Mouse (Mus musculus) left cerebral cortex, adult 6 months (tissue): ENCODE results near the gene Drd4. TPM values are rescaled to one million over a fixed set of nuclear protein-coding genes. Genes with fewer than 3 reads are reported as not detected.

Experiments
- long read RNA-seq, 2 experiments: library from polyadenylated mRNA; unstranded; transcript quantifications; one replicate each; pipeline ENCODE4 v2.0.0; 2019 to 2020
- polyA plus RNA-seq: library from polyadenylated mRNA; unstranded; fragments of <200 nt; fragmentation: Nextera tagmentation; gene quantifications from 2 replicates; pipeline ENCODE4 v1.2.3, GENCODE M21; 2021

Gene Drd4
- 0.55 and 0.61 TPM in 2 replicates for polyA plus RNA-seq
- long read RNA-seq, experiment 1: 0 reads
- long read RNA-seq, experiment 2, partial matches to known transcripts: 1 of 1 reads
- long read RNA-seq, experiment 2, other reads (novel, unspliced or antisense): 0 of 1 reads

DNA sequence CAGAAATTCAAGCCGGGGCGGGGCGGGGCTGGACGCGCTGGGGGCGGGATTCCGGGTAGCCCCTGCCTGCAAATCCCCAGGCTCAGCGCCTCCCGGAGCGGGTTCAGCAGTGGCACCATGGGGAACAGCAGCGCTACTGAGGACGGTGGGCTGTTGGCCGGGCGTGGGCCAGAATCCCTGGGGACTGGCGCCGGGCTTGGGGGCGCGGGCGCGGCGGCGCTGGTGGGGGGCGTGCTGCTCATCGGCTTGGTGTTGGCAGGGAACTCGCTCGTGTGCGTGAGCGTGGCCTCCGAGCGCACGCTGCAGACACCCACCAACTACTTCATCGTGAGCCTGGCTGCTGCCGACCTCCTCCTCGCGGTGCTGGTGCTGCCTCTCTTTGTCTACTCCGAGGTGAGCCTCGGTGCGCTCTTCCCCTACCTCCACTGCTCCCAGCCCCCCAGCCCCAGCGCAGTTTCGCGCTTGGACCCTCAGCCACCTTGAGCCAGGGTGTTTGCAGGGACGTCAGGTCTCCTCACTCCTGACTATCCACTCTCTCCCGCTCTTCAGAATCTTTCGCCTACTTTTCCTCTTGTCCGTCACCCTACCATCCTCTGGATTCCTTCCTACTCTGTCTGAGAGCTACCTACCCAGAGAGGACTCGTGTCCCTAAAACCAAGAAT lies at the start of gene Drd4:
Gene Drd4 (plus strand): TSS at position 86 of the 662 bp plus-strand sequence.

DNA sequence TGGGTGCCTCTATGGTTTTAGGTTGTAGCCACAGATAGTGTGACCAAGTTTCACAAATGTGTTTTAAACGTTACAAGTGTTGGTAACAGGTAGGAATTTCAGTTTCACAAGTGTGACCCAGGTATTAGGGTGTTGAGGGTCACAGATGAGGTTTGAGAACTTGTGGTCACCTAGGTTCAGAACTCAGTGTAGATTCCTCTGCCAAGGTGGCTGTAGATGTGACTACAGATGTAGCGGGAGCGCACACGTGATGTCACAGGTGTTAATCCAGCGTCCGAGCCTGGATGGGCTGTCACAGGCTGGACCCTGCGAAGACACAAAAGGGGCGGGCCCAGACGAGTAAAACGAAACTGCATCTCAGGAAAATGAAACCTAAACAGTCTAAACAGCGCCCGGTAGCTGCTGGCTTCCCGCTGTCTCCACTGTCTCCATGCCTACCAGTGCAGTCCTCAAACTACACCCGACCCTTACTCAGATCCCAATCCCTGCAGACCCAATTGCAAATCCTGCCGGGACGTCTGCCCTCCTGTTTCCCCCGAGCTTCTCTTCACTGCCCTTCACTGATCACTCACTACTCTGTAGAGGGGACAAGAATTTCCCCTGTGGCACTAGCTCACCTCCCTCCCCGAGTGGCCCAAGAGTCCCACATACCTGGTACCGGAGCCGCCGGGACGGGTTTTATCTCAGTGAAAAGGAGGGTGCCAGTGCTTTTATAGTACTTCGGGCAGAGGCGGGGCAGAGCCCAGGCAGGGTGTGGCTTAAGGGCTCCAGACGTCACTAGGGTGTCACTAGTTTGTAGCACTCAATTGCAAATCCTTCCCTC lies 25.9 kb upstream of the Drd4 start, which contains the start of gene Irf7:
Gene Irf7 (minus strand): TSS at position 743 of the 823 bp plus-strand sequence.

DNA sequence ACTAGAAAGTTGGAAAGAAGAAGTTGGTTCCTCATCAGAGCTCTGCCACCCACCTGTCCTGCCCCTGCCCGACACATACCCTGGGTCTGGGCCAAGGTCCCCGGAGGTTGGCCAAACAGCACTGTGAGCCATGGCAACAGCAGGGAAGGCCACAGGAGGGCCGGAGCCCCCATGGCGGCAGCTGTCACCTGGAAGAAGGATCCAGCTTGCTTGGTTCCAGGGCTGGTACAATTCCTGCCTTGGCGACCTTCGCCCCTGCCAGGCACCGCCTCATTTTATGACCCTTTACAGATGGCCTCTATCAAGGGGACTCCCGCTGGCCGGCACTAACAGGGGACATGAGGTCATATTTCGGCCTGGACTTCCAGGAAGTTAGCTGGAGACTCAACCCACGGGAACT lies 15.3 kb upstream of the Drd4 start, which contains the start of gene Cdhr5:
Gene Cdhr5 (minus strand): TSS at position 241 of the 400 bp plus-strand sequence.

DNA sequence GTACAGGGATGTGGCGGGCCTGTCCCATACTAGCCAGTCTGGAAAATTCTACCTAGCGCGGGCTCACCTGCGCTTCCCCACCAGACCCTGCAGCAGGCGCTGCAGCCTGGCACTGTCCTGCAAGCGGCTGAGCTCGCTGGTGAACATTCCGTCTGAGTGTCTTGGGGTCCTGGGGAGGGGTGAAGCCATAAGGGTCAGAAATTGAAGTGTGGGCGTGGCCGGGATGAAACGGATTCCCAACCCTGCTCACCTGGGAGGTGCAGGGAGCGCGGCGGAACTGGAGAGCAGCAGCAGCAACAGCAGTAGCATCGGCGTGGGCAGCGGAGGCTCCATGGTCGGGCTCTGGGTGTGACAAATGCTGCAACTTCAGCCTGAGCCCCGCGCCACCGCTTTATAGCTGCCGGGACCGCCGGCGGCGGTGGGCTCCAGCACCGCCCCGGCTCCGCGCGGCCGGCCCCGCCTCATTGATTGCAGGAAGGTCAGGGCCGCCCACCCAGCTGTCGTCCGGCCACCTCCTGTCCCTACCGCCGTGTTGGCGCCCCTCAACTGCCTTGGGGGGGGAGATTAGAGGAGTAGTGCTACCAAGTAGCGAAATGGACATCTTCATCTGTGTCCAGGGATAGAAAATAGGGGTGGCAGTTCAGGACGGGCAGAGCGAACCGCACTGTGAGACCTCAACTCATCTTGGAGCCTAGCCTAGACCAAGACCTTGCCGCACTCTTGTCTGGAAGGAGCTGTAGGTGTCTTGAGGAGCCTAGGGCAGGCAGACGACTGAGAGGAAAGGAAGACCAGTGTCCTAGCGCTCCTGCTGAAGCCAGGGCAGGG lies 12.8 kb upstream of the Drd4 start, which contains the start of gene Sct:
Gene Sct (minus strand): TSS at position 368 of the 825 bp plus-strand sequence.

DNA sequence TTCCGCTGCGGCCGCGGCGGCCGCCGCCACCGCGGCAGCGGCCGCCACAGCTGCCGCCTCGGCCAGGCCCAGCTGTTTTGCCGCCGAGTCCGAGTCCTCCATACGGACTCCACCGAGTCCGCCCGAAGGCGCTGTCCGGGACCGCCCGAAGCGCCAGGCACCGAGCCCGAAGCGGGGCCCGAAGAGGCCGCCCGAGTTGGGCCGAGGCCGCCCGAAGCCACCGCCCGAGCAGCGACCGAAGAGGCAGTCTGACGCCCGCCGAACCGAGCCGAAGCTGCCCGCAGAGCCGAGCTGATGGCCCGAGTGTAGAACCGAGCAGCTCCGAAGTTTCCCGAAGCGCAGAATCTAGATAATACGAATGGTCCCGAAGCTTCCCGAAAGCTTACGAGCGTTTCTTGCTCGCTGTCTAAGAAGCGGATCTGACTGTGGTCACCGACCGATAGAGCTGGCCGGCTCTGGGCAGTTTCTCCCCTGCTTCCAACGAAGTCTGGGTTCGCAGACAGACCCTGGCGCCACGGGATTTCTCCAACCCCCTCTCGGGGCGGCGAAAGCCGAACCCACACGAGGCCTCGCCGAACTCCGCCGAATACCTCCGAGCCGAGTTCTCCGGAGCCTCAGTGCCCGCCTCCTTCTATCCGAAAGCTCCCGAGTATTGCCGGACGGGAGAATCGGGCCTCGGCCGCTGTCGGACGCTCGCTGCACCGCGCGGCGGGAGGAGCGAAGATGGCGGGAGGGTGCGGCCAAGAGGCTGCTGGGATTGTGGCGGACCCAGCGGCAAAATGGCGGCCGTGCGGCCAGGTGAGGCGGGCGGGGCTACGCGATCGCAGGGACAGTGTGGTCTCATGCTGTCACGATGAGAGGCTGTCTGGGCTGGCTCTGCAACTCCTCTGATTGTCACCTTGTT lies 35.9 kb downstream of the Drd4 start, which contains the start of the genes Deaf1 and Tmem80:
Gene Deaf1 (minus strand): TSS at position 222 of the 904 bp plus-strand sequence.
Gene Tmem80 (plus strand): TSS at position 271 of the 904 bp plus-strand sequence.

GRCm38 (mm10) chr7:141338576-141339131 lies 46.8 kb downstream of the Drd4 start, which contains the start of gene Eps8l2:
Gene Eps8l2 (plus strand): TSS chr7:141338880.

Other genes with a start within 250 kb of the Drd4 start
- 19.2 and 19.7 TPM in 2 replicates for gene B4galnt4, start 230.9 kb upstream of the Drd4 start, polyA plus RNA-seq
- 0.23 TPM in 1 of 2 replicates, not detected in the other for gene Pkp3, start 213.8 kb upstream of the Drd4 start, polyA plus RNA-seq
- 2.1 TPM in 2 replicates for gene Sigirr, start 191.4 kb upstream of the Drd4 start, polyA plus RNA-seq
- gene Ano9, start 174.2 kb upstream of the Drd4 start, polyA plus RNA-seq: not detected in 2 replicates
- gene Ptdss2, start 169.6 kb upstream of the Drd4 start, polyA plus RNA-seq: 33.2 and 42.7 TPM in 2 replicates
- 51.2 and 65.7 TPM in 2 replicates for gene Rnh1, start 119.1 kb upstream of the Drd4 start, polyA plus RNA-seq
- 68.2 and 284 TPM in 2 replicates for gene Hras, start 98.0 kb upstream of the Drd4 start, polyA plus RNA-seq
- 3.4 and 3.9 TPM in 2 replicates for gene Lrrc56, start 97.8 kb upstream of the Drd4 start, polyA plus RNA-seq
- not detected in 2 replicates for gene Lmntd2, start 77.9 kb upstream of the Drd4 start, polyA plus RNA-seq
- gene Rassf7, start 76.1 kb upstream of the Drd4 start, polyA plus RNA-seq: 1.9 and 2.6 TPM in 2 replicates
- 17.9 and 20.5 TPM in 2 replicates for gene Phrf1, start 63.2 kb upstream of the Drd4 start, polyA plus RNA-seq
- gene Irf7, start 25.5 kb upstream of the Drd4 start, polyA plus RNA-seq: 2.1 and 4.0 TPM in 2 replicates
- not detected in 2 replicates for gene Cdhr5, start 15.2 kb upstream of the Drd4 start, polyA plus RNA-seq
- gene Sct, start 12.9 kb upstream of the Drd4 start, polyA plus RNA-seq: 0.45 and 0.78 TPM in 2 replicates
- gene Deaf1, start 35.7 kb downstream of the Drd4 start, polyA plus RNA-seq: 54.9 and 58.5 TPM in 2 replicates
- gene Tmem80, start 35.7 kb downstream of the Drd4 start, polyA plus RNA-seq: 33.0 and 33.7 TPM in 2 replicates
- 3.2 and 5.2 TPM in 2 replicates for gene Eps8l2, start 46.9 kb downstream of the Drd4 start, polyA plus RNA-seq
- 241 and 260 TPM in 2 replicates for gene Taldo1, start 100.2 kb downstream of the Drd4 start, polyA plus RNA-seq
- gene Gatd1, start 122.1 kb downstream of the Drd4 start, polyA plus RNA-seq: 38.8 and 54.8 TPM in 2 replicates
- 211 and 240 TPM in 2 replicates for gene Cend1, start 137.5 kb downstream of the Drd4 start, polyA plus RNA-seq
- gene Slc25a22, start 145.9 kb downstream of the Drd4 start, polyA plus RNA-seq: 82.6 and 134 TPM in 2 replicates
- 0.28 and 0.41 TPM in 2 replicates for gene Pidd1, start 152.0 kb downstream of the Drd4 start, polyA plus RNA-seq
- gene Rplp2, start 155.4 kb downstream of the Drd4 start, polyA plus RNA-seq: 2,138 and 2,186 TPM in 2 replicates
- gene Pnpla2, start 163.2 kb downstream of the Drd4 start, polyA plus RNA-seq: 14.2 and 16.1 TPM in 2 replicates
- 3.8 and 5.6 TPM in 2 replicates for gene Cracr2b, start 169.1 kb downstream of the Drd4 start, polyA plus RNA-seq
- gene Cd151, start 175.4 kb downstream of the Drd4 start, polyA plus RNA-seq: 19.9 and 43.0 TPM in 2 replicates
- 81.1 and 93.5 TPM in 2 replicates for gene Polr2l, start 183.1 kb downstream of the Drd4 start, polyA plus RNA-seq
- gene Tspan4, start 183.2 kb downstream of the Drd4 start, polyA plus RNA-seq: 24.3 and 26.7 TPM in 2 replicates
- gene Chid1, start 247.9 kb downstream of the Drd4 start, polyA plus RNA-seq: 50.6 and 67.4 TPM in 2 replicates